Mouse (Mus musculus) midbrain, embryonic 13.5 days (tissue): ENCODE results near the gene Slc12a6. TPM values are rescaled to one million over a fixed set of nuclear protein-coding genes. Genes with fewer than 3 reads are reported as not detected.
A peak's percentile ranks its signal among the peaks of the same experiment; 100 is the strongest.
"Not testable (repeated sequence)": the region's sequence is repeated elsewhere in the genome, so short reads cannot be mapped to it uniquely, and the experiment has no call there.

ENCODE experiments used
- ATAC-seq: fragments of 200-750 bp; cut with Nextera tagmentation; 2 replicates; pipeline ENCODE4 v1.8.0; 2017; ENCODE audit warnings: mild to moderate bottlenecking, moderate TSS enrichment, moderate library complexity
- H3K27ac ChIP-seq: fragments of 300-500 bp; sonication (generic); 2 replicates; pipeline ENCODE4 v1.5.1; 2015; ENCODE audit warnings: inconsistent platforms, mild to moderate bottlenecking, moderate library complexity
- H3K27me3 ChIP-seq: fragments of 300-500 bp; sonication (generic); 2 replicates; pipeline ENCODE4 v1.6.1; 2015; ENCODE audit warnings: mild to moderate bottlenecking, inconsistent platforms
- H3K36me3 ChIP-seq: fragments of 300-500 bp; sonication (generic); 2 replicates; pipeline ENCODE4 v1.6.1; 2015; ENCODE audit warnings: mild to moderate bottlenecking, inconsistent platforms
- H3K4me1 ChIP-seq: fragments of 300-500 bp; sonication (generic); replicated peaks from 2 replicates; pipeline ENCODE4 v1.6.1; 2015; ENCODE audit warnings: inconsistent platforms
- H3K4me2 ChIP-seq: fragments of 300-500 bp; sonication (generic); replicated peaks from 2 replicates; pipeline ENCODE4 v1.6.1; 2015; ENCODE audit warnings: moderate library complexity, mild to moderate bottlenecking, inconsistent platforms
- H3K4me3 ChIP-seq: fragments of 300-500 bp; sonication (generic); replicated peaks from 2 replicates; pipeline ENCODE4 v1.5.1; 2015; ENCODE audit warnings: mild to moderate bottlenecking, inconsistent platforms
- H3K9ac ChIP-seq: fragments of 300-500 bp; sonication (generic); replicated peaks from 2 replicates; pipeline ENCODE4 v1.6.1; 2015; ENCODE audit warnings: mild to moderate bottlenecking, inconsistent platforms
- H3K9me3 ChIP-seq: fragments of 300-500 bp; sonication (generic); 2 replicates; pipeline ENCODE4 v1.6.1; 2016; ENCODE audit warnings: mild to moderate bottlenecking, inconsistent platforms
- WGBS: fragments of 180-500 bp; shearing (Covaris S2); methylation state at CpG from one replicate; pipeline ENCODE4 v1.1.7; 2015; 5-methylcytosine and 5-hydroxymethylcytosine counted together
- polyA plus RNA-seq: library from polyadenylated mRNA; unstranded; fragments of >200 nt; fragmentation: Nextera tagmentation; extraction: Ambion mirVana; gene quantifications from 2 replicates; pipeline ENCODE4 v1.2.1, GENCODE M21; 2015

Gene Slc12a6
- polyA plus RNA-seq, 1 experiment from 2014 or later, result 16.4 TPM

DNA sequence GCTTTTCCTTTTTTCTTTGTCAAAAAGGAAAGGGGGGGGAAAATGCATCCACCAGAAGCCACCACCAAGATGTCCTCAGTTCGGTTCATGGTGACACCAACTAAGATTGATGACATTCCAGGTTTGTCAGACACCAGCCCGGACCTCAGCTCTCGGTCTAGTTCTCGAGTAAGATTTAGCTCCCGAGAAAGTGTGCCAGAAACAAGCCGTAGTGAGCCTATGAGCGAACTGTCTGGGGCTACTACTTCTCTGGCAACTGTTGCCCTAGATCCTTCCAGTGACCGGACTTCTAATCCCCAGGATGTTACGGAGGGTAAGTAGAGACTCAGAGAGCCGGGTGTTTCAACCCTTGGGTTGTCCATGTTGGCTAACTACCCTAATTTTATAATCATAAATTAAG lies 1.2 kb downstream of the Slc12a6 start:
- no peak for ATAC-seq
- peak overlapping the region; percentile 89 for H3K4me2 ChIP-seq
- no peaks in the 10 kb centered on the region for H3K36me3 ChIP-seq
- peak overlapping the region; percentile 87; the same call in 1 of the 2 replicates for H3K9ac ChIP-seq
- WGBS, result 62% methylated on average over 10 of the region's 10 CpGs
- no peak overlapping the region for H3K27ac ChIP-seq
- no peaks in the 10 kb centered on the region for H3K27me3 ChIP-seq
- H3K9me3 ChIP-seq, result no peaks in the 10 kb centered on the region
- H3K4me1 ChIP-seq, result peaks cover 63% of the 10 kb centered on the region
- H3K4me3 ChIP-seq, result peak overlapping the region; percentile 86

DNA sequence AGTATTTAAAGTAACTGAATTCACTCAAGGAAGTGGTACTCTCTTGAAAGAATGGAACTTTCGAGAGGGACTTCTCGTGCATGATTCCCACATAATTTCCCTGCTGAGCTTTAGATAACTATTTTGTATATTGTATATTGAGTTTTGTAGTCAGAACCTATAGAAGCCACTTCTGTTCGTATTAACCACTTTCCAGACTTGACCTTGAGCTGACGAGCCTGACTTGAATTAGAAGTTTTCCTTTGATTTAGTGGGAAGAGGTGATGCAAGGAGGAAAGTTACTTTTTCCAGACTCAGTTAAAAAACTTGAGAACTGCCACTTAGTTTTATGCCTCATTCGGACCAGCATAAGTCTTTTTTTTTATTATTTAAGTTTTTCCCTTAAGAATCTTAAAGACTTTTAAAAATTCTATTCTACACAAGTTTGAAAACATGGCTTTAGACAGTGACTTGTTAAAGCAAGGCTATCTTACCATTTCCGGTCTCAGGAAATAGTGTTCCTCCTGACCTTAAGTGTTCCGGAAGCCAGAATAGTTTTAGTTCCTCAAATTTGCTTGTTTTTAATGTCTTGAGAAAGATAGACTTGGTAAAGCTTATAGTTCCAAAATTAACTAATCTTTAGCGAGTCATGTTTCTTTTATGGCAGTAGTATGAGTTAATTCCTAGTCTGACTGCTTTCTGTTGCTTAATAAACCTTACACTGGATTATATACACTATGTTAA lies 2.1 kb downstream of the Slc12a6 start:
- Histone ChIP-seq H3K4me2 (peak overlapping the region; percentile 89), H3K27me3 (no peaks in the 10 kb centered on the region), H3K4me3 (peak overlapping the region; percentile 86), H3K36me3 (no peaks in the 10 kb centered on the region), H3K4me1 (peaks cover 59% of the 10 kb centered on the region), H3K9ac (no peak overlapping the region), H3K27ac (no peak overlapping the region), H3K9me3 (no peaks in the 10 kb centered on the region)
- 82% methylated on average over 8 of the region's 8 CpGs for WGBS
- ATAC-seq, result no peak

DNA sequence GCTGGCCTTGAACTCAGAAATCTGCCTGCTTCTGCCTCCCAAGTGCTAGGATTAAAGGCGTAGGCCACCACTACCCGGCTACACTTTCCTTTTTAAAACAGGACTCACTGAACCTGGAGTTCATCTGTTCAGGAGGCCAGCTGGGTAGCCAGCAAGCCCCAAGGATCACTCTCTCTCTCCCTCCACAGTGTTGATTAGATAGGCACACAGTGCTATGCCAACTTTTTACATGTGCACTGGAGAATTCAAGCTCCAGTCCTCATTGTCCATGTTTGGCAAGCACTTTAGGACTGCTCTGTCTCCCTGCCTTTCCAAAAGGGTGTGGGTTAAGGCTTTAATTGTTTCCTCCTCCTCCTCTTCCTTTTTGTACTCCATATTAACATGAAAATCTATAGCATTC lies 4.4 kb downstream of the Slc12a6 start:
- H3K9ac ChIP-seq, result no peak overlapping the region
- ATAC-seq, result no peak
- no peak overlapping the region for H3K4me3 ChIP-seq
- H3K27me3 ChIP-seq, result no peaks in the 10 kb centered on the region
- no peaks in the 10 kb centered on the region for H3K36me3 ChIP-seq
- peak overlapping the region; percentile 22 for H3K4me2 ChIP-seq
- H3K27ac ChIP-seq, result no peak overlapping the region
- H3K9me3 ChIP-seq, result no peaks in the 10 kb centered on the region
- H3K4me1 ChIP-seq, result peaks cover 48% of the 10 kb centered on the region
- 88% methylated on average over 2 of the region's 2 CpGs for WGBS

DNA sequence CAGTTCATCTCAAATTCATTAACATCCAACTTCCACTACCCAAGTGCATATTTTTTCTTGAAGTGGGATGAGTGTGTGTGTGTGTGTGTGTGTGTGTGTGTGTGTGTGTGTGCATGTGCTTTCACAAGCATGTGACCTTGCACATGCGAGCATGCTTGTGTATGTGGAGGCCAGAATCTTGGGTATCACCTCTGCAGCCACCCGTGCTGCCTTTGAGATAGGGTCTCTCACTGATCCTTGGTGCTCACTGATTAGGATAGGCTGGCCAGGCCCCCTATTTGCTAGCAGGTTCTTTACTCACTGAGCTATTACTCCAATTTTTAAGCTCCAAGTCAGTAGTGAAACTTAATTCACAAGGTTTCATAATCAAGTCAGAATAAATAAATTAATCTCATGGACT lies 7.3 kb downstream of the Slc12a6 start:
- H3K36me3 ChIP-seq, result no peaks in the 10 kb centered on the region
- no peaks in the 10 kb centered on the region for H3K27me3 ChIP-seq
- ATAC-seq, result no peak
- H3K9ac ChIP-seq, result no peak overlapping the region
- peaks cover 26% of the 10 kb centered on the region for H3K4me1 ChIP-seq
- H3K4me3 ChIP-seq, result no peak overlapping the region
- no peak overlapping the region for H3K4me2 ChIP-seq
- no peaks in the 10 kb centered on the region for H3K9me3 ChIP-seq
- H3K27ac ChIP-seq, result no peak overlapping the region
- 91% methylated on average over 2 of the region's 2 CpGs for WGBS

DNA sequence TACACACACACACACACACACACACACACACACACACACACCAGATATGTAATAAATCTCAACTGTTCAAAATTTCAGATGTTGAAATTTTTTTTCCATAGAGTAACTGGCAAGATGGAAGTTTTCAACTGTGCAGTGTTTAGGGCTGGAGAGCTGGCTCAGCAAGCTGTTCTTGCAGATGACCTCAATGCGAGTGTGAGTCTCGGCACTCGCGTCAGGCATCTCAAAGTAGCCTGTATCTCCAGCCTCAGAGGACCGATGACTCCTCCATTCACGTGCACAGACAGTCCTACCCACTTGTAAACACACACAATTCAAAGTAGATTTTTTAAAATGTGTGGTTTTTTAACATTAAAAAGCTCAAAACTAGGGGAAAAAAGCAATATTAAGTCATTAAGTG lies 7.8 kb downstream of the Slc12a6 start:
- peaks cover 22% of the 10 kb centered on the region for H3K4me1 ChIP-seq
- 89% methylated on average over 6 of the region's 6 CpGs for WGBS
- H3K27me3 ChIP-seq, result no peaks in the 10 kb centered on the region
- H3K4me2 ChIP-seq, result no peak overlapping the region
- H3K9ac ChIP-seq, result no peak overlapping the region
- ATAC-seq, result no peak
- no peaks in the 10 kb centered on the region for H3K36me3 ChIP-seq
- no peak overlapping the region for H3K27ac ChIP-seq
- no peaks in the 10 kb centered on the region for H3K9me3 ChIP-seq
- no peak overlapping the region for H3K4me3 ChIP-seq

DNA sequence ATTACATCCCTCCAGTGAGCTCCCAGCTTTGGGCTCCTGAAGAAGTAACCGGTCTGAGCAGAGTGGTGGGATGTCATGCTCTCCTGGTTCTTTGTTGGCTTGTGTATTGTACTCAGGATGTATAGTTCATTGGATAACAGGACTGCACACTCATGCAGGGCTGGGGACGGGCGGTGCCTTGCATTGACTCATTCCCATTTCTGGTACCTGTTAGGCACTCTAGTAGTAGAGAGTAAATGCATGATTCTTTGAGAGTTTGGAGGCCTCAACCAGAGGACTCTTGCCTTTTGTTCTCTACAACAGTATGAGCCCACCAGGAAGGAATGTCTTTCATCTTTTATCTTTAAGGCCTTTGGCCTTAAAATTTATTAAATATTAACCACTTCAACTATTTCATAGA lies 11.2 kb downstream of the Slc12a6 start:
- ATAC-seq, result no peak
- no peak overlapping the region for H3K27ac ChIP-seq
- no peak overlapping the region for H3K4me2 ChIP-seq
- H3K27me3 ChIP-seq, result no peaks in the 10 kb centered on the region
- H3K4me1 ChIP-seq, result no peaks in the 10 kb centered on the region
- H3K4me3 ChIP-seq, result no peak overlapping the region
- H3K36me3 ChIP-seq, result no peaks in the 10 kb centered on the region
- WGBS, result 95% methylated on average over 3 of the region's 3 CpGs
- H3K9ac ChIP-seq, result no peak overlapping the region
- no peaks in the 10 kb centered on the region for H3K9me3 ChIP-seq

DNA sequence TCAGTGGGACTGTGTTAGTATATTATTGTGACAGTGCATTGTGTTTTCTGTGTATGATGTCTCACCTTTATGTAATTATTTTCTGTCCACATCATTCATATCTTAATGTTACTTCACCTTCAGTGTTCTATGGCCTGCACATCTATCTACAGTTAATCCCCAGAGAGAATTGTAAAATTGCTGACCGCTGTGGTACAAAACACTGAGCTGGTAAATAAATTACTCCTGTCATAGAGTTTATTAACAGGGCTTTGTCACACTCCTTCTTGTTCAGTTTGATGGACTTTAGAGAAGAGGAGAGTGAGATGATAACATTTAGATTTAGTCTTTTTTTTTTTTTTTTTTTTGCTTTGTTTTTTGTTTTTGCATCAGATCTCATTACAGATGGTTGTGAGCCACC lies 17.2 kb downstream of the Slc12a6 start:
- no peak overlapping the region for H3K4me3 ChIP-seq
- no peak overlapping the region for H3K4me2 ChIP-seq
- H3K9me3 ChIP-seq, result no peaks in the 10 kb centered on the region
- WGBS, result 85% methylated on average over 1 of the region's 1 CpGs
- H3K9ac ChIP-seq, result no peak overlapping the region
- H3K36me3 ChIP-seq, result no peaks in the 10 kb centered on the region
- H3K27ac ChIP-seq, result no peak overlapping the region
- H3K27me3 ChIP-seq, result no peaks in the 10 kb centered on the region
- ATAC-seq, result no peak
- peaks cover 12% of the 10 kb centered on the region for H3K4me1 ChIP-seq

DNA sequence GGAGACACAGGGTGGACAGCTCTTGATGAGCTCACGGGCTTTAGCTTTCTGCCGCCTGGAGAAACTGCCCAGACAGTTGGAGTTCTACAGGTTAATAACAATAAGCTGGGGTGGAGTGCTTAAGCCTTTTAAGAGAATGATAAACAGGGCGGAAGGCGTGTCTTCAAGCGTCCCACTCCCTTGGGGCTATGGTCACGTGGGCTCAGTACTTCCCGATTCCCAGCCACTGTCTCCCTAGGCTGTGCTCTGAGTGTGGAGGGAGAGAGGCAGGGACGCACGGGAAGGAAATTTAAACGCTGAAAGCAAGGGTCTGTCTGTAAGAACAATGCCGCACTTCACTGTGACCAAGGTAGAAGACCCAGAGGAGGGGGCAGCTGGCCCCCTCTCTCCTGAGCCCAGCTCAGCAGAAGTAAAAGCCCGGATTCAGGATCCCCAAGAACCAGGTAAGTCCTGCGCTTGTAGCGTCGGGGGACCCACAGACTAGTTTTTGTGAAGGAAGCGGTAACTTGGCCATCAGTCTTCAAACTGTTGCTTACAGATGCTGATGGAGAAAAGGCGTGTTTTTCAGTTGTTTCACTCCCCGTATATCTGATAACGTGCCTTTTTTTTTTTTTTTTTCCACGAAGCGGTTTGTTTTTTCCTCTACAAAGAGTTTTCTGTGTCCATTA lies 18.9 kb downstream of the Slc12a6 start:
- no peaks in the 10 kb centered on the region for H3K27me3 ChIP-seq
- 2% methylated on average over 21 of the region's 21 CpGs for WGBS
- peak; percentile 94 for ATAC-seq

DNA sequence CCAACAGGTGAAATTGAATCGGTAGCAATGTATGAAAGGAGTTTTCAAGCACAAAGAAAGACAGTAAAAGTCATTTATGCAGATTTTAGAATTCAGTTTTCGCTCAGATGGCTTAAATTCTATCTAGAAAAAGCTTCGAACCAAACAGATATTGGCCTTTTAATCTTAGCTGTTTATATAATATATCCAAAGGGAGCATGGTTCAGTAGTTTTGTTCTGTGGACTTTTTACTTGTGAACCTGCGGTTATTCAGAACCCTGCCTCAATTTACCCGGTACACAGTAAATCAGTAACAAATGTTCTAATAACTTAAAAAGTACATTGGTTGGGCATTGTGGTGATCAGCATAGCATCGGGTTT lies 19.4 kb downstream of the Slc12a6 start:
- 58% methylated on average over 6 of the region's 6 CpGs for WGBS
- ATAC-seq, result no peak

More for the DNA sequence above, 18.9 kb downstream of the Slc12a6 start:
- H3K9ac ChIP-seq, result peak overlapping the region; percentile 66
- H3K36me3 ChIP-seq, result no peaks in the 10 kb centered on the region
- H3K4me3 ChIP-seq, result peak overlapping the region; percentile 48
- no peaks in the 10 kb centered on the region for H3K9me3 ChIP-seq
- H3K27ac ChIP-seq, result no peak overlapping the region
- H3K4me1 ChIP-seq, result peaks cover 12% of the 10 kb centered on the region
- peak overlapping the region; percentile 76 for H3K4me2 ChIP-seq

DNA sequence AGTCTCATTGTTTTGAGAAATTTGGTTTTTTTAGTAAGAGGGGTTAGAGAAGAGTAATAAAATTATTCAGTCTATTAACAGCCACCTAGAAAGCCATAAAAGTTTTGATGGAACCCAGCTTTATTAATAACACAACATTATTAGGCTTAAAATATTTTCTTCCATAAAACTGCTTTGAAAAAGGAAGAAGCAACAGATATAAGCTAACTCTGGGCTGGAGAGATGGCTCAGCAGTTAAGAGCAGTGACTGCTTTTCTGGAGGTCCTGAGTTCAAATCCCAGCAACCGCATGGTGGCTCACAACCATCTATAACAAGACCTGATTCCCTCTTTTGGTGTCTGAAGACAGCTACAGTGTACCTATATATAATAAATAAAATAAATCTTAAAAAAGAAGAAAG lies 20.4 kb downstream of the Slc12a6 start:
- not testable (repeated sequence) for H3K4me2 ChIP-seq, H3K4me3 ChIP-seq, H3K36me3 ChIP-seq, H3K27me3 ChIP-seq, ATAC-seq, H3K9ac ChIP-seq, H3K27ac ChIP-seq, H3K9me3 ChIP-seq
- 97% methylated on average over 1 of the region's 1 CpGs for WGBS
- peaks cover 12% of the 10 kb centered on the region for H3K4me1 ChIP-seq

More for the DNA sequence above, 19.4 kb downstream of the Slc12a6 start:
- H3K4me3 ChIP-seq, result peak overlapping the region; percentile 48
- H3K9me3 ChIP-seq, result no peaks in the 10 kb centered on the region
- no peaks in the 10 kb centered on the region for H3K27me3 ChIP-seq
- H3K27ac ChIP-seq, result no peak overlapping the region
- no peak overlapping the region for H3K9ac ChIP-seq
- no peaks in the 10 kb centered on the region for H3K36me3 ChIP-seq
- H3K4me1 ChIP-seq, result peaks cover 12% of the 10 kb centered on the region
- H3K4me2 ChIP-seq, result peak overlapping the region; percentile 76

DNA sequence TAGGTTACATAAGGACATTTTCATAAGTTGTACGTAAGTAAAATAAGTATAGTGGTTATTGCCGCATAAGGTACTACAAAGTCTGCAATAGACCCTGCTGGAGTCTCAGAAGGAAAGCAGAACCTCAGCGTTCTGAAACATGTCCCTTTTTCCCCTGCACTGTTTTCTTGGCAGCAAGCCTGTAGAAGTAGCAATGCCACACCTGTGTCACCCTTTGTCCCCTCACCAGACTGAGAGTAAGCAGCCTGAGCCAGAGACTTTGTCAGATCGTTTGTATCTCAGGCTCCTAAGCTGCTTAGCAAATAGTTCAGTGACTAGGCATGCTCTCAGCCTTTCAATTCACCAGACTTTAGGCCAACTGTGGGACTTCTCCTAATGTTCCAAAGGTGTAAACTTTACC lies 21.4 kb downstream of the Slc12a6 start:
- Histone ChIP-seq H3K9ac (no peak overlapping the region), H3K4me1 (peaks cover 12% of the 10 kb centered on the region), H3K4me2 (no peak overlapping the region), H3K27ac (no peak overlapping the region), H3K27me3 (no peaks in the 10 kb centered on the region), H3K36me3 (no peaks in the 10 kb centered on the region), H3K4me3 (no peak overlapping the region), H3K9me3 (no peaks in the 10 kb centered on the region)
- no peak for ATAC-seq
- 62% methylated on average over 4 of the region's 4 CpGs for WGBS

DNA sequence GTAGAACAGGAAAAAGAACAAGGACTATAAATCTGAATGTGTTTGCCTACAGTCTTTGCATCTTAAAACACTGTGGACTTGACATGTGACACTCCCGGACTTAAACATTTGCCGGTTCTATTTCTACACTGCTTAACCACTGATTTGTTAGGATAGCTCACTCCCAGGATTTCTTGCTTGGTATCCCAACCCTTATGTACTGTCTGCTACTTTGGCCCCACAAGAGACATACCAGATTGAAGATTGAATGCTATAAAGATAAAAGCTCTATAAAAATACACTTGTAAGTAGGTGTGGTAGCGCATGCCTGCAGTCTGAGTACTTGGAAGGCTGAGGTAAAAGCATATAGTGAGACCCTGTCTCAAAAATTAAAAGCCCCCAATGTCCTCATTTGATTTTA lies 23.9 kb downstream of the Slc12a6 start:
- no peaks in the 10 kb centered on the region for H3K9me3 ChIP-seq
- no peak overlapping the region for H3K9ac ChIP-seq
- peaks cover 5% of the 10 kb centered on the region for H3K4me1 ChIP-seq
- H3K27me3 ChIP-seq, result no peaks in the 10 kb centered on the region
- no peak overlapping the region for H3K27ac ChIP-seq
- H3K4me3 ChIP-seq, result no peak overlapping the region
- H3K36me3 ChIP-seq, result no peaks in the 10 kb centered on the region
- H3K4me2 ChIP-seq, result no peak overlapping the region
- ATAC-seq, result no peak
- WGBS, result 95% methylated on average over 3 of the region's 3 CpGs
